Mouse (Mus musculus): ENCODE measurements around the gene Mxi1. TPM values are rescaled to one million over a fixed set of nuclear protein-coding genes. Genes with fewer than 3 reads are reported as not detected.
A peak's percentile ranks its signal among the peaks of the same experiment; 100 is the strongest.
"Not testable (repeated sequence)": the region's sequence is repeated elsewhere in the genome, so short reads cannot be mapped to it uniquely, and the experiment has no call there.

Gene Mxi1
- polyA plus RNA-seq, 1 experiment from 2014 or later: 50.7 TPM

DNA sequence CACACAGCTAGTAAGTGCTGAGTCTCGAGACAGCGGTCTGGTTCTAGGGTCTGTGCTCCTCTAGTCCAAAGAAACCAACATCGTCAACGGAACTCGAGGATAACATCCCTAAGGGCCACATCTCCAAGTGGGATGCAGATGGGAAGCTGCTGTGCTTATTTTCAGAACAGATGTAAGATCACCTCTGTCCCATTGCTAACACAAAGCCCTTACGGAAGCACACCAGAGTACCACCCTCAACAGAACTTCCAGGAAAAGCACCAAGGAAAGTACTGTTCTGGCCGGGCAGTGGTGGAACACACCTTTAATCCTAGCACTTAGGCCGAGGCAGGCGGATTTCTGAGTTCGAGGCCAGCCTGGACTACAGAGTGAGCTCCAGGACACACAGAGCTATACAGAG lies 68.1 kb downstream of the Mxi1 start:
- Histone ChIP-seq H3K27me3 (no peaks in the 10 kb centered on the region), H3K9me3 (no peaks in the 10 kb centered on the region), H3K4me3 (replicated peaks) (no peak overlapping the region), H3K4me2 (replicated peaks) (no peak overlapping the region), H3K9ac (replicated peaks) (no peak overlapping the region), H3K27ac (no peak overlapping the region), H3K36me3 (peaks cover 69% of the 10 kb centered on the region), H3K4me1 (replicated peaks) (no peaks in the 10 kb centered on the region)
- no peak for ATAC-seq
- WGBS: 93% methylated on average over 10 of the region's 10 CpGs

GRCm38 (mm10) chr19:53383336-53383735 lies 73.0 kb downstream of the Mxi1 start:
- Histone ChIP-seq H3K9me3 (no peaks in the 10 kb centered on the region), H3K27ac (no peak overlapping the region), H3K4me3 (replicated peaks) (no peak overlapping the region), H3K27me3 (no peaks in the 10 kb centered on the region), H3K4me1 (replicated peaks) (peaks cover 16% of the 10 kb centered on the region; the same call in 1 of the 2 replicates), H3K36me3 (peaks cover 73% of the 10 kb centered on the region), H3K9ac (replicated peaks) (no peak overlapping the region), H3K4me2 (replicated peaks) (no peak overlapping the region)
- ATAC-seq: no peak
- 97% methylated on average over 15 of the region's 15 CpGs for WGBS

GRCm38 (mm10) chr19:53389417-53389816 lies 79.1 kb downstream of the Mxi1 start:
- Histone ChIP-seq H3K9me3 (no peaks in the 10 kb centered on the region), H3K27me3 (no peaks in the 10 kb centered on the region), H3K4me3 (replicated peaks) (peak overlapping the region; percentile 93), H3K9ac (replicated peaks) (peak overlapping the region; percentile 97), H3K36me3 (peaks cover 30% of the 10 kb centered on the region), H3K4me1 (replicated peaks) (peaks cover 37% of the 10 kb centered on the region), H3K4me2 (replicated peaks) (peak overlapping the region; percentile 77), H3K27ac (peak overlapping the region; percentile 98)
- 25% methylated on average over 6 of the region's 6 CpGs for WGBS
- ATAC-seq: no peak

- WGBS: under 1% methylated on average over 59 of the region's 59 CpGs
- Histone ChIP-seq H3K4me2 (replicated peaks) (peak overlapping the region; percentile 77), H3K9me3 (no peaks in the 10 kb centered on the region), H3K9ac (replicated peaks) (peak overlapping the region; percentile 97), H3K27me3 (no peaks in the 10 kb centered on the region), H3K36me3 (peaks cover 29% of the 10 kb centered on the region), H3K27ac (peak overlapping the region; percentile 98), H3K4me1 (replicated peaks) (peaks cover 37% of the 10 kb centered on the region), H3K4me3 (replicated peaks) (peak overlapping the region; percentile 93)
- peak; percentile 93 for ATAC-seq
Measured at GRCm38 (mm10) chr19:53389851-53390431, 79.6 kb downstream of the Mxi1 start.

GRCm38 (mm10) chr19:53390495-53391007 lies 80.2 kb downstream of the Mxi1 start, which contains the start of gene Smndc1:
Gene Smndc1, minus strand, starts transcription at chr19:53390578.
- Histone ChIP-seq H3K27ac (peak within 1 kb of the TSS; percentile 98), H3K4me2 (replicated peaks) (peak within 1 kb of the TSS; percentile 77), H3K27me3 (no peaks in the 10 kb centered on the region), H3K4me1 (replicated peaks) (peaks cover 37% of the 10 kb centered on the region), H3K9me3 (no peaks in the 10 kb centered on the region), H3K9ac (replicated peaks) (peak within 1 kb of the TSS; percentile 97), H3K4me3 (replicated peaks) (peak within 1 kb of the TSS; percentile 93), H3K36me3 (peaks cover 29% of the 10 kb centered on the region)
- under 1% methylated on average over 48 of the region's 48 CpGs for WGBS
- peak; percentile 97 for ATAC-seq

- no peak for ATAC-seq
- peaks cover 35% of the 10 kb centered on the region for H3K4me1 ChIP-seq (replicated peaks)
- H3K9ac ChIP-seq (replicated peaks): peak overlapping the region; percentile 79
- peak overlapping the region; percentile 70 for H3K4me2 ChIP-seq (replicated peaks)
- H3K27ac ChIP-seq: peak overlapping the region; percentile 86
- no peaks in the 10 kb centered on the region for H3K27me3 ChIP-seq
- peak overlapping the region; percentile 93 for H3K4me3 ChIP-seq (replicated peaks)
- no peaks in the 10 kb centered on the region for H3K9me3 ChIP-seq
- 52% methylated on average over 8 of the region's 8 CpGs for WGBS
- H3K36me3 ChIP-seq: peaks cover 21% of the 10 kb centered on the region
Measured at GRCm38 (mm10) chr19:53391386-53391785, 81.1 kb downstream of the Mxi1 start.

GRCm38 (mm10) chr19:53391787-53392186 lies 81.5 kb downstream of the Mxi1 start:
- peak overlapping the region; percentile 79 for H3K9ac ChIP-seq (replicated peaks)
- no peaks in the 10 kb centered on the region for H3K9me3 ChIP-seq
- H3K27me3 ChIP-seq: no peaks in the 10 kb centered on the region
- 88% methylated on average over 5 of the region's 5 CpGs for WGBS
- peak overlapping the region; percentile 70 for H3K4me2 ChIP-seq (replicated peaks)
- H3K27ac ChIP-seq: no peak overlapping the region
- peaks cover 18% of the 10 kb centered on the region for H3K36me3 ChIP-seq
- no peak for ATAC-seq
- H3K4me3 ChIP-seq (replicated peaks): peak overlapping the region; percentile 93
- H3K4me1 ChIP-seq (replicated peaks): peaks cover 34% of the 10 kb centered on the region

GRCm38 (mm10) chr19:53392781-53393343 lies 82.5 kb downstream of the Mxi1 start:
- no peaks in the 10 kb centered on the region for H3K27me3 ChIP-seq
- 0 out of 2 replicates have a peak overlapping the region, but pooled peaks have one; percentile 1 for H3K9ac ChIP-seq (replicated peaks)
- WGBS: 49% methylated on average over 8 of the region's 8 CpGs
- H3K4me1 ChIP-seq (replicated peaks): peaks cover 24% of the 10 kb centered on the region
- no peak overlapping the region for H3K4me3 ChIP-seq (replicated peaks)
- no peaks in the 10 kb centered on the region for H3K9me3 ChIP-seq
- no peak for ATAC-seq
- H3K27ac ChIP-seq: no peak overlapping the region
- H3K4me2 ChIP-seq (replicated peaks): no peak overlapping the region
- peaks cover 8% of the 10 kb centered on the region for H3K36me3 ChIP-seq

- H3K27ac ChIP-seq: no peak overlapping the region
- H3K27me3 ChIP-seq: no peaks in the 10 kb centered on the region
- H3K4me2 ChIP-seq (replicated peaks): no peak overlapping the region
- no peaks in the 10 kb centered on the region for H3K36me3 ChIP-seq
- no peak for ATAC-seq
- H3K9ac ChIP-seq (replicated peaks): no peak overlapping the region
- H3K4me3 ChIP-seq (replicated peaks): no peak overlapping the region
- peaks cover 20% of the 10 kb centered on the region for H3K4me1 ChIP-seq (replicated peaks)
- H3K9me3 ChIP-seq: no peaks in the 10 kb centered on the region
Measured at GRCm38 (mm10) chr19:53393646-53394045, 83.3 kb downstream of the Mxi1 start.

DNA sequence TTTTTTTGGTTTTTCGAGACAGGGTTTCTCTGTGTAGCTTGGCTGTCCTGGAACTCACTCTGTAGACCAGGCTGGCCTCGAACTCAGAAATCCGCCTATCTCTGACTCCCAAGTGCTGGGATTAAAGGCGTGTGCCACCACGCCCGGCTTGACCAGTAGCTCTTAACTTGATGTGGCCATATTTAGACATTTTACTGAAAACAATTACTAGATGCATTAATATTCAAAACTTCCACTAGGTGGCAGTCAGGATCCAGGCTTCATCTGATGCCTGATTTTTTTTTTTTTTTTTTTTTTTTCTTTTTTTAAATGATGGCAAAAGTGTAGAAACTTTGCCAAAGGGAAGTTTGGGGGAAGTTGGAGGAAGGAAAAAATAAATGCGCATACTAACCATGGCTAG lies 84.2 kb downstream of the Mxi1 start:
- Histone ChIP-seq H3K4me1 (replicated peaks) (peaks cover 14% of the 10 kb centered on the region), H3K9me3 (no peaks in the 10 kb centered on the region), H3K4me2 (replicated peaks) (no peak overlapping the region), H3K27ac (no peak overlapping the region), H3K36me3 (no peaks in the 10 kb centered on the region), H3K4me3 (replicated peaks) (no peak overlapping the region), H3K9ac (replicated peaks) (no peak overlapping the region), H3K27me3 (no peaks in the 10 kb centered on the region)
- WGBS: 22% methylated on average over 7 of the region's 7 CpGs
- ATAC-seq: no peak

DNA sequence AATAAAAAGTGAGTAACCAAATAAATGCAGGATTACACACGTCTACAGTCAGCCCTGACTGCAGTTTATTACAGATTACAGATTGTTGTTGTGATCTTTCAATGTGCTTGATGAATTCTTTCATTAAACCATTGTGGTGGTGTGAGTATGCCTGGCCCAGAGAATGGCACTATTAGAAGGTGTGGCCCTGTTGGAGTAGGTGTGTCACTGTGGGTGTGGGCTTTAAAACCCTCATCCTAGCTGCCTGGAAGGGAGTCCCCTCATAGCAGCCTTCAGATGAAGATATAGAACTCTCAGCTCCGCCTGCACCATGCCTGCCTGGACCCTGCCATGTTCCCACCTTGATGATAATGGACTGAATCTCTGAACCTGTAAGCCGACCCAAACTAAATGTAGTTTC lies 84.6 kb downstream of the Mxi1 start:
- not testable (repeated sequence) for H3K9ac ChIP-seq (replicated peaks); H3K27ac ChIP-seq; ATAC-seq; H3K4me2 ChIP-seq (replicated peaks); H3K9me3 ChIP-seq; H3K36me3 ChIP-seq; H3K27me3 ChIP-seq; H3K4me3 ChIP-seq (replicated peaks)
- 73% methylated on average over 3 of the region's 3 CpGs for WGBS
- H3K4me1 ChIP-seq (replicated peaks): peaks cover 14% of the 10 kb centered on the region

DNA sequence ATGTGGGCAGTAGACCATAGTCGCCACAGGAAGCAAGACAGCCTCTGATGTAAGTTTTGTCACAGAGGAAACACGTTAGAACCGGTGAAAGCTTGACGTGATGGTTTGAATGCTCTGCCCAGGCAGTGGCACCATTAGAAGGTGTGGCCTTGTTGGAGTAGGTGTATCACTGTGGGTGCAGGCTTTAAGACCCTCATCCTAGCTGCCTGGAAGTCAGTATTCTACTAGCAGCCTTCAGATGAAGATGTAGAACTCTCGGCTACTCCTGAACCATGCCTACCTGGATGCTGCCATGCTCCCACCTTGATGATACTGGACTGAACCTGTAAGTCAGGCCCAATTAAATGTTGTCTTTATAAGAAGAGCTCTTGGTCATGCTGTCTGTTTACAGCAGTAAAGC lies 85.5 kb downstream of the Mxi1 start:
- 45% methylated on average over 5 of the region's 5 CpGs for WGBS
- not testable (repeated sequence) for H3K4me3 ChIP-seq (replicated peaks); H3K9ac ChIP-seq (replicated peaks); ATAC-seq; H3K27me3 ChIP-seq; H3K27ac ChIP-seq; H3K9me3 ChIP-seq; H3K4me2 ChIP-seq (replicated peaks); H3K36me3 ChIP-seq
- H3K4me1 ChIP-seq (replicated peaks): peaks cover 14% of the 10 kb centered on the region
